Mouse (Mus musculus) limb, embryonic 12.5 days (tissue): ENCODE measurements around the gene Glra2. TPM values are rescaled to one million over a fixed set of nuclear protein-coding genes. Genes with fewer than 3 reads are reported as not detected.
"Not testable (repeated sequence)": the region's sequence is repeated elsewhere in the genome, so short reads cannot be mapped to it uniquely, and the experiment has no call there.

Experiments used
- ATAC-seq: fragments of 200-750 bp; cut with Nextera tagmentation; 2 replicates; pipeline ENCODE4 v1.8.0; 2017; ENCODE audit warnings: low read depth, moderate TSS enrichment; ENCODE audit not compliant: insufficient number of reproducible peaks, insufficient read depth, low FRiP score, low TSS enrichment
- H3K27ac ChIP-seq: fragments of 300-500 bp; sonication (generic); 2 replicates; pipeline ENCODE4 v1.5.1; 2016; ENCODE audit warnings: mild to moderate bottlenecking, moderate library complexity
- H3K27me3 ChIP-seq: fragments of 300-500 bp; sonication (generic); 2 replicates; pipeline ENCODE4 v1.6.1; 2016; ENCODE audit warnings: mild to moderate bottlenecking, moderate library complexity
- H3K36me3 ChIP-seq: fragments of 300-500 bp; sonication (generic); 2 replicates; pipeline ENCODE4 v1.6.1; 2016; ENCODE audit warnings: mild to moderate bottlenecking, moderate library complexity
- H3K4me1 ChIP-seq: fragments of 300-500 bp; sonication (generic); replicated peaks from 2 replicates; pipeline ENCODE4 v1.6.1; 2016
- H3K4me2 ChIP-seq: fragments of 300-500 bp; sonication (generic); 2 replicates; pipeline ENCODE4 v1.6.1; 2016; ENCODE audit warnings: mild to moderate bottlenecking, moderate library complexity
- H3K4me3 ChIP-seq: fragments of 300-500 bp; sonication (generic); replicated peaks from 2 replicates; pipeline ENCODE4 v1.5.1; 2016; ENCODE audit warnings: mild to moderate bottlenecking
- H3K9ac ChIP-seq: fragments of 300-500 bp; sonication (generic); replicated peaks from 2 replicates; pipeline ENCODE4 v1.6.1; 2016; ENCODE audit warnings: mild to moderate bottlenecking, moderate library complexity
- H3K9me3 ChIP-seq: fragments of 300-500 bp; sonication (generic); 2 replicates; pipeline ENCODE4 v1.6.1; 2016; ENCODE audit warnings: mild to moderate bottlenecking, moderate library complexity
- WGBS: fragments of 180-500 bp; shearing (Covaris S2); methylation state at CpG from one replicate; pipeline ENCODE4 v1.1.7; 2016; 5-methylcytosine and 5-hydroxymethylcytosine counted together
- polyA plus RNA-seq: library from polyadenylated mRNA; unstranded; fragments of >200 nt; fragmentation: Nextera tagmentation; extraction: Ambion mirVana; gene quantifications from 2 replicates; pipeline ENCODE4 v1.2.1, GENCODE M21; 2016

Gene Glra2
- polyA plus RNA-seq: not detected in 2 replicates

- no peak within 1 kb of the TSS for H3K27ac ChIP-seq
- H3K4me1 ChIP-seq: no peaks in the 10 kb centered on the region
- 11% methylated on average over 12 of the region's 12 CpGs for WGBS
- no peak within 1 kb of the TSS for H3K4me3 ChIP-seq
- H3K36me3 ChIP-seq: no peaks in the 10 kb centered on the region
- peak within 1 kb of the TSS; percentile 50 for H3K4me2 ChIP-seq
- H3K9me3 ChIP-seq: no peaks in the 10 kb centered on the region
- no peak for ATAC-seq
- H3K9ac ChIP-seq: no peak within 1 kb of the TSS
- no peaks in the 10 kb centered on the region for H3K27me3 ChIP-seq
Measured at GRCm38 (mm10) chrX:165326939-165327698, at the start of gene Glra2. Glra2 (minus strand) TSS chrX:165327393.

DNA sequence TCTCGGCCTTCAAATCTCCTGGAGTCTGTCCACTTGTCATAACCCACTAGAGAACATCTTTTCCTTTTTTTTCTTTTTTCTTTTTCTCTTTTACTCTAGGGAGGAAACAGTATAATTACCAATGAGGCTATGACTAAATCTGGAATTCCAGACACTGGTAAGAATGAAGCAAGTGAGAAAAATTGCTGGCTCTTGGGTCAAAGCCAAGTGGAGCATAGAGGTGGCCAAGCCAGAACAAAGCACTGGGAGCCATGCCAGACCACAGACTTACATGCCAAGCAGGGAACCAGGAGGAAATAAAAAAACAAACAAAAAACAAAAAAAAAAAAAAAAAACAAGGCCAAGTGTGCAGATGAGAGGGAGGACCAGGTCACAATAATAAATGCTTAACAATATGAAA lies 35.6 kb upstream of the Glra2 start:
- H3K4me1 ChIP-seq: no peaks in the 10 kb centered on the region
- ATAC-seq: no peak
- H3K9me3 ChIP-seq: no peaks in the 10 kb centered on the region
- no peaks in the 10 kb centered on the region for H3K27me3 ChIP-seq
- no peak overlapping the region for H3K4me3 ChIP-seq
- H3K9ac ChIP-seq: no peak overlapping the region
- WGBS: 76% methylated on average over 1 of the region's 1 CpGs
- H3K27ac ChIP-seq: no peak overlapping the region
- H3K36me3 ChIP-seq: no peaks in the 10 kb centered on the region
- H3K4me2 ChIP-seq: no peak overlapping the region

- 86% methylated on average over 5 of the region's 5 CpGs for WGBS
- H3K9me3 ChIP-seq: no peaks in the 10 kb centered on the region
- no peaks in the 10 kb centered on the region for H3K36me3 ChIP-seq
- H3K4me3 ChIP-seq: no peak overlapping the region
- H3K4me2 ChIP-seq: no peak overlapping the region
- H3K9ac ChIP-seq: no peak overlapping the region
- H3K27ac ChIP-seq: no peak overlapping the region
- no peak for ATAC-seq
- H3K4me1 ChIP-seq: no peaks in the 10 kb centered on the region
- H3K27me3 ChIP-seq: 0 out of 2 replicates have a peak, but pooled peaks cover 3% of the 10 kb centered on the region
Measured at GRCm38 (mm10) chrX:165344611-165345010, 17.4 kb upstream of the Glra2 start.

- no peak overlapping the region for H3K9ac ChIP-seq
- 14% methylated on average over 9 of the region's 9 CpGs for WGBS
- no peaks in the 10 kb centered on the region for H3K4me1 ChIP-seq
- H3K36me3 ChIP-seq: no peaks in the 10 kb centered on the region
- H3K27me3 ChIP-seq: no peaks in the 10 kb centered on the region
- ATAC-seq: no peak
- peak overlapping the region; percentile 50 for H3K4me2 ChIP-seq
- H3K9me3 ChIP-seq: no peaks in the 10 kb centered on the region
- no peak overlapping the region for H3K4me3 ChIP-seq
- no peak overlapping the region for H3K27ac ChIP-seq
Measured at GRCm38 (mm10) chrX:165327699-165328333, 623 bp upstream of the Glra2 start.

DNA sequence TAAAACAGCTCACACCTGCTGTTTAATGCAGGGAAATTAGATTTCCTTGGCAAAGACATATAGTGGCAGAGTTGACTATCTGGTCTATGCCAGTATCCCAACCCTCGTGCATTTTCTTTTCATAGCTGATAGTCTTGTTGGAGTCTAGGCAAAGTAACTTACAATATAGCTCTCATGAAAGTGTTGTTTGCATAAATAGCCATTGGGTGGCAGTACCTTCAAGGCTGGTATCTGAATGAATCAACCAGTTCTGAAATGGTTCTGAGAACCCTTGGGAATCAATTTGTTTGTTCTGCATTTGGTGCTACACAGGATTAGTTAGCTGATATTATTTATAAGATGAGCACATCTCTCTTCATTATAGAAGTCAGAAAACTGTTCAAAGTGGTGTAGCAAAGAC lies 133.6 kb downstream of the Glra2 start:
- Histone ChIP-seq H3K36me3 (no peaks in the 10 kb centered on the region), H3K9me3 (no peaks in the 10 kb centered on the region), H3K4me1 (no peaks in the 10 kb centered on the region), H3K27me3 (no peaks in the 10 kb centered on the region), H3K27ac (no peak overlapping the region), H3K4me3 (no peak overlapping the region), H3K4me2 (no peak overlapping the region), H3K9ac (no peak overlapping the region)
- no peak for ATAC-seq
- WGBS: 61% methylated on average over 1 of the region's 1 CpGs

GRCm38 (mm10) chrX:165191170-165191569 lies 136.0 kb downstream of the Glra2 start:
- Histone ChIP-seq H3K27me3 (no peaks in the 10 kb centered on the region; the same call in 1 of the 2 replicates), H3K9ac (no peak overlapping the region), H3K4me2 (no peak overlapping the region), H3K27ac (no peak overlapping the region), H3K36me3 (no peaks in the 10 kb centered on the region), H3K4me3 (no peak overlapping the region), H3K4me1 (no peaks in the 10 kb centered on the region), H3K9me3 (no peaks in the 10 kb centered on the region)
- no peak for ATAC-seq
- 52% methylated on average over 1 of the region's 1 CpGs for WGBS

DNA sequence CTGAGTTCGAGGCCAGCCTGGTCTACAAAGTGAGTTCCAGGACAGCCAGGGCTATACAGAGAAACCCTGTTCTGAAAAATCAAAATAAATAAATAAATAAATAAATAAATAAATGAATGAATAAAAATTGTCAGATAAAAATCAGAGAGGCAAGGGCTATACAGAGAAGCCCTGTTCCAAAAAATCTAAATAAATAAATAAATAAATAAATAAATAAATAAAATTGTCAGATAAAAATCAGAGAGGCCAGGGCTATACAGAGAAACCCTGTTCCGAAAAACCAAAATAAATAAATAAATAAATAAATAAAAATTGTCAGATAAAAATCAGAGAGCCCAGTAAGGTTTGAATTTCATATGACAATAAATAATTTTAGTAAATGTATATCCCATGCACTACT lies 144.2 kb downstream of the Glra2 start:
- not testable (repeated sequence) for H3K9ac ChIP-seq, H3K4me1 ChIP-seq, H3K9me3 ChIP-seq, H3K27me3 ChIP-seq, H3K36me3 ChIP-seq, H3K27ac ChIP-seq, H3K4me2 ChIP-seq, H3K4me3 ChIP-seq
- ATAC-seq: peak; percentile 75; the same call in 1 of the 2 replicates
- 82% methylated on average over 2 of the region's 2 CpGs for WGBS

DNA sequence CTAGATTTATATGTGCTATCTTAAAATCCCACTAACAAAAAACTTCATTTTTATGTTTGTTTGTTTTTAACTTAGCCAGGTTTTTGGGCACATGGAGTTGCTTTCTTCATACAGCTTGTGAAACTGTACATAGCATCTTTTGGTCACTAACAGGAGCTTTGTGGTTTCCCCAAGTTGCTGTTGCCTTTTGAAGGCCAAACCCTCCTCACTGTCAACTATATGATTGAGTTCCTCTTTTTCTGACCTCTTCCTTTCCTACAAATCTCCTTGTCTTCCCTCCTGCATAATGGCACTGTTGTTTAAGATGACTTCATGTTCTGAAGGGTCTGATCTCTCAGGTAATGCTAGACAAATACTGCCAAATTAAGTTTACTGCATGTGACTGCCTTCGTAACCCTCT lies 170.6 kb downstream of the Glra2 start:
- H3K36me3 ChIP-seq: no peaks in the 10 kb centered on the region
- ATAC-seq: no peak

DNA sequence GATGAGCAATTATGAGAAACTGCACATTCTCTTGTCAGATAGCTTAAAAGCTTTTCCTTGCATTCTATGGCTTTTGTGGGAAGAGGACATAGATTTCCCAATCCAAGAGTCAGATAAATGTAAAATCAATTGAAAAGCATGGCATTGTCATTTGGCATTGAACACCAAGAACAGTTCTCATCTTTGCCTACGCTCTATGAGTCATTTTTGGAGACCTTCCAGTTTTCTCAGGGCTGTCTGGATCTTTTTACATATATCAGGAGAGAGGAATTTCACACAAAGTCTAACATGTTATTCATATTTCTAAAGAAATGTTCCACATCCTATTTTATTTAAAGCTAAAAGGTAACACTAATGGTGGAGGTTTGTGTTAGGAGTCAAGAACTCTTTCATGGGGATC lies 223.0 kb downstream of the Glra2 start:
- WGBS: 80% methylated on average over 1 of the region's 1 CpGs
- Histone ChIP-seq H3K4me3 (no peak overlapping the region), H3K4me1 (no peaks in the 10 kb centered on the region), H3K36me3 (no peaks in the 10 kb centered on the region), H3K27ac (no peak overlapping the region), H3K9ac (no peak overlapping the region), H3K9me3 (no peaks in the 10 kb centered on the region), H3K27me3 (no peaks in the 10 kb centered on the region), H3K4me2 (no peak overlapping the region)
- ATAC-seq: no peak

More for the DNA sequence above, 170.6 kb downstream of the Glra2 start:
- H3K4me3 ChIP-seq: no peak overlapping the region
- H3K27ac ChIP-seq: no peak overlapping the region
- WGBS: 82% methylated on average over 1 of the region's 1 CpGs
- no peaks in the 10 kb centered on the region for H3K9me3 ChIP-seq
- H3K4me2 ChIP-seq: no peak overlapping the region
- H3K4me1 ChIP-seq: no peaks in the 10 kb centered on the region
- H3K9ac ChIP-seq: no peak overlapping the region
- H3K27me3 ChIP-seq: no peaks in the 10 kb centered on the region
